Mouse (Mus musculus) liver, embryonic 13.5 days (tissue): ENCODE results near the gene Iqca. TPM values are rescaled to one million over a fixed set of nuclear protein-coding genes. Genes with fewer than 3 reads are reported as not detected.

Experiments used
- ATAC-seq: fragments of 200-750 bp; cut with Nextera tagmentation; 2 replicates; pipeline ENCODE4 v1.8.0; 2017; ENCODE audit warnings: low read depth, mild to moderate bottlenecking, moderate number of reproducible peaks, moderate library complexity
- DNase-seq: peaks from one replicate; pipeline ENCODE4 v3.0.0; 2022
- H3K27ac ChIP-seq: fragments of 300-500 bp; sonication (generic); 2 replicates; pipeline ENCODE4 v1.5.1; 2015; ENCODE audit warnings: moderate library complexity, mild to moderate bottlenecking, inconsistent platforms
- H3K27me3 ChIP-seq: fragments of 300-500 bp; sonication (generic); 2 replicates; pipeline ENCODE4 v1.6.1; 2015; ENCODE audit warnings: mild to moderate bottlenecking, inconsistent platforms
- H3K36me3 ChIP-seq: fragments of 300-500 bp; sonication (generic); 2 replicates; pipeline ENCODE4 v1.6.1; 2015; ENCODE audit warnings: mild to moderate bottlenecking, inconsistent platforms
- H3K4me1 ChIP-seq: fragments of 300-500 bp; sonication (generic); replicated peaks from 2 replicates; pipeline ENCODE4 v1.6.1; 2015; ENCODE audit warnings: inconsistent platforms
- H3K4me2 ChIP-seq: fragments of 300-500 bp; sonication (generic); 2 replicates; pipeline ENCODE4 v1.6.1; 2015; ENCODE audit warnings: inconsistent platforms, mild to moderate bottlenecking, moderate library complexity
- H3K4me3 ChIP-seq: fragments of 300-500 bp; sonication (generic); replicated peaks from 2 replicates; pipeline ENCODE4 v1.5.1; 2015; ENCODE audit warnings: mild to moderate bottlenecking, inconsistent platforms
- H3K9ac ChIP-seq: fragments of 300-500 bp; sonication (generic); 2 replicates; pipeline ENCODE4 v1.6.1; 2015; ENCODE audit warnings: mild to moderate bottlenecking, inconsistent platforms
- H3K9me3 ChIP-seq: fragments of 300-500 bp; sonication (generic); replicated peaks from 2 replicates; pipeline ENCODE4 v1.6.1; 2016; ENCODE audit warnings: inconsistent platforms
- WGBS: fragments of 180-500 bp; shearing (Covaris S2); methylation state at CpG from one replicate; pipeline ENCODE4 v1.1.7; 2015; ENCODE audit not compliant: insufficient replicate concordance; 5-methylcytosine and 5-hydroxymethylcytosine counted together
- polyA plus RNA-seq: library from polyadenylated mRNA; unstranded; fragments of >200 nt; fragmentation: Nextera tagmentation; extraction: Ambion mirVana; gene quantifications from 2 replicates; pipeline ENCODE4 v1.2.1, GENCODE M21; 2015

Gene Iqca
- polyA plus RNA-seq, 1 experiment from 2014 or later: not detected

DNA sequence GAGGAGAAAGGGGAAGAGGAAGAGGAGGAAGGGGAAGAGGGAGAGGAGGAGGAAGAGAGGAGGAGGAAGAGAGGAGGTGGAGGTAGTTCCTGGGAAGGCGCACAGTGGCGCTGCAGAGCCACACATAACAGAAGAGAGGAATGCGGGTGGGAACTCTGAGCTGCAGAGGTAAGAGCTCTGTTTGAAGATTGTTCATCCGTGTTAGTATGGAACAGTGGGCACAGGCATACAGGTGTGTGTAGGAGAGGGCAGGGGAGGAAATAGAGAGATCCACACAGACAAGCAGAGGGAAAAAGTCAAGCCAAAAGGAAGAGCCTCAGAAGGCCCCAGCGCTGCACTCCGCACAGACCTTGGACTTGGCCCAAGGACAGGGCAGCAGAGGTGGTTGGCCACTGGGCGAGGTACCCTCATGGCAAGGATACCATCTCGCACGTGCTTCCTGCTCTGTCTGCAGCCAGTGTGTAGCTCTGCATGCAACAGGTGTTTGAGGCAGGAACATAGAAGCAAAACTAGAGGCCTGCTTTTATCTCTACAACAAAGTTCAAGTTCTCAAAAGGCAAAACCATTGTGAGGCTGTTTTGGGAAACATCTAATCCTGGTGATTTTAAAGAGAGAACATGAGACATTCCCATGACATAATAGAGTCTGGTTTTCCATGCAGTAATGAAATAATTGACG, 60.2 kb downstream of the Iqca start:
- ATAC-seq (no peak), DNase-seq (no peak)
- Histone ChIP-seq H3K9ac (no peak overlapping the region), H3K4me2 (no peak overlapping the region), H3K4me3 (no peak overlapping the region), H3K27ac (no peak overlapping the region), H3K27me3 (no peaks in the 10 kb centered on the region), H3K36me3 (no peaks in the 10 kb centered on the region), H3K9me3 (no peaks in the 10 kb centered on the region), H3K4me1 (no peaks in the 10 kb centered on the region)
- WGBS: 65% methylated on average over 10 of the region's 10 CpGs

DNA sequence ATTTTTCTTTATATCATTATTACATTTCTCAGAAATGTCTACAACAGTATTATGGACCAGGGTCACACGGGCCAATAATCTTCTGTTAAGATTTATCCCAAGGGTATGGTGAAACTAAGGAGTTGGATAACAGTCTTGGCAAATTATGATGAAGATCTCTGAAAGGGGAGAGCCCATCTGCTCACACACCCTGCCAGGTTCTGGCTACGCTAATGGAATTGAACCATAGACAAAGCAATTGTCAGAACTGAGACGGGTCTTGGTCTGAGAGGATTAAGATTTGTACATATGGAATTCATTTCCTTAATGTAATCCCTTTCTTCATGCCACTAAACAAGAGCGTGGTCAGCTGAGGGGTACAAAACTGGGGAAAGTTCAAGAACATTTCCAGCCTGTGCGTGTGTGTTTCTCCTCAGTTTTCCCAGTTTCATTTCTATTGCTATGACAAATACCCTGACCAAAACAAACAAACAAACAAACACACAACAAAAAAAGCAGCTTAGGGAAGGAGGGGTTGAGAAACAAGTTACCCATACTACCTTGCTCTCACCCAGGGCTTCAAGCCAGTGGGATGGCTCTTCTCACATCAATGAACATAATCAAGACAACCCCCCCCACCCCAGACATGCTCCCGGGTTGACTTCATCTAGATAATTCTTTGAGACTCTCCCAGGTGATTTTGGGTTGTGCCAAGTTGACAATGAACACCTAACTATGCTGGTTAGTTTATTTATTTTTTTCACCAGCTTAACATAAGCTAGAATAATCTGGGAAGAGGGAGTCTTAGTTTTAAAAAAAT, 64.8 kb downstream of the Iqca start:
- ATAC-seq: no peak
- 65% methylated on average over 6 of the region's 6 CpGs for WGBS
- H3K27ac ChIP-seq: no peak overlapping the region

DNA sequence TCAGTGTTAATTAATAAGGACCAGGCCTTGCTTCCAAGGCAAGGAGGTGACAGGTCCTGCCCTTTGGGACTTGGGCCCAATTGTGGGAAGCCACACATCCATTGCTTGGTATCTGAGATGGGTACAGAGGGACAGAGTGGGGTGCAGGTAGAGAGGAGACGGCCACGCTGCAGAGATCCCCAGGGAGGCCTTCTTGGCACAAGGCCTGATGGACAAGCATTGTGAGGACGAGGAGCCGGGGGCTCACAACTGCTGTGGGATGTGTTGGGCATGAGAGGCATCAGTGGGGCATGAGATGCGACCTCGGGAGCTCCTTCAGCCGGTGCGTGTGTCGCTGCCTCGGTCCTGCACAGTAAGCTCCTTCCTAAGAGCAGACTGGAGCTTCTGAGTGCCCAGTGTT, 66.7 kb downstream of the Iqca start:
- WGBS: 77% methylated on average over 10 of the region's 10 CpGs
- Histone ChIP-seq H3K27ac (no peak overlapping the region), H3K9ac (no peak overlapping the region), H3K36me3 (no peaks in the 10 kb centered on the region), H3K27me3 (no peaks in the 10 kb centered on the region), H3K4me3 (no peak overlapping the region), H3K4me1 (no peaks in the 10 kb centered on the region), H3K4me2 (no peak overlapping the region), H3K9me3 (no peaks in the 10 kb centered on the region)
- DNase-seq (no peak), ATAC-seq (no peak)

More for the DNA sequence above, 64.8 kb downstream of the Iqca start:
- no peaks in the 10 kb centered on the region for H3K4me1 ChIP-seq
- H3K4me2 ChIP-seq: no peak overlapping the region
- no peak overlapping the region for H3K9ac ChIP-seq
- H3K4me3 ChIP-seq: no peak overlapping the region
- H3K36me3 ChIP-seq: no peaks in the 10 kb centered on the region
- DNase-seq: no peak
- H3K27me3 ChIP-seq: no peaks in the 10 kb centered on the region
- H3K9me3 ChIP-seq: no peaks in the 10 kb centered on the region

DNA sequence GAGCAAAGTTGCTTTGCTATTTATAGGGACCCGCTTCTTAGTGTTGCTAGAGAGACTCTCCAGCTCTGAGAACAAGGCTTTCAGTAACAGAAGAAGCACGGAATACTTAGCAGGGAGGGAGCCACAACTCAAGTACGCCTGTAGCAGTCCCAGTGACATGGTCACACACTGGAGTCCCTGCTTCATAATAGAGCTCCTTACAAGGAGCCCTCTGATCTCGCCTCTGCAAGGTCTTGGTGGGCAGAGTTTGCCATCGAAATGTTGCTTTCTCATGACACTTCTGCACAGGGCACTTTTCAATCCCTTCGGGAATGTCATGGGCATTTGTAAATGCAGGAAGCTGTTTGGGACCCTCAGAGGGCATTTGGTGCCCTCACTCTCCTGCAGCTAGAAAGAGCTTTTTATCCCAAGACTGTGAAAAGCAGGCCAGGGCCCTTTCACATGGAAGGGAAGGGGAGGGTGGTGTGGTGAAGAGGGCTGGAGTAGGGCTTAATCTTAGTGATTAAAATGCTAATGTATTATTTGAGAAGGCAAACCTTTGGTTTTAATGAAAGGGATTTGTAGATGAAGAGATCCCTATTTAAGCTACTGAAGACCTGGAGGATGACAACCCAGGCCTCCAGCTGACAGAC, 67.6 kb downstream of the Iqca start:
- DNase-seq (no peak), ATAC-seq (no peak)
- Histone ChIP-seq H3K4me3 (no peak overlapping the region), H3K4me2 (no peak overlapping the region), H3K27ac (no peak overlapping the region), H3K9me3 (no peaks in the 10 kb centered on the region), H3K9ac (no peak overlapping the region), H3K4me1 (no peaks in the 10 kb centered on the region), H3K27me3 (no peaks in the 10 kb centered on the region), H3K36me3 (no peaks in the 10 kb centered on the region)
- WGBS: 54% methylated on average over 6 of the region's 6 CpGs

DNA sequence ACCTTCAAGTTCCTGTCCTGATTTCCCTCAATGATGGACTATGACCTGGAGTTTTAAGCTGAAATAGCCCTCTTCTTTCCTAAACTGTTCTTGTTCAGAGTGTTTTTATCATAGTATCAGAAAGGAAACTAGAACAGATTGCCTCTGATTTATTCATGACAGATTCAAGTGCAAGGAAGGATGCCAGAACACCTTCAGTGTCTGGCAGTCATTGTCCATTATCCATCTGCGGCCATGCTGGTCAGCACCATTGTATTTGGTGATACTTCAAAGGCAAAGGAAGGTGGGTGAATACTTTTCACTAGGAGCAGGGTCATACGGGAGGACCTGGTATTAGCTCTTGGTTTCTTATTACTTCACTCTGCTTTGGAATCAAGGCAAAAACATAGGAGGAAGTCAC, 76.9 kb downstream of the Iqca start:
- Histone ChIP-seq H3K4me3 (no peak overlapping the region), H3K9me3 (no peaks in the 10 kb centered on the region), H3K36me3 (no peaks in the 10 kb centered on the region), H3K4me2 (no peak overlapping the region), H3K27me3 (no peaks in the 10 kb centered on the region), H3K4me1 (no peaks in the 10 kb centered on the region), H3K9ac (no peak overlapping the region), H3K27ac (no peak overlapping the region)
- DNase-seq (no peak), ATAC-seq (no peak)
- 59% methylated on average over 2 of the region's 2 CpGs for WGBS

DNA sequence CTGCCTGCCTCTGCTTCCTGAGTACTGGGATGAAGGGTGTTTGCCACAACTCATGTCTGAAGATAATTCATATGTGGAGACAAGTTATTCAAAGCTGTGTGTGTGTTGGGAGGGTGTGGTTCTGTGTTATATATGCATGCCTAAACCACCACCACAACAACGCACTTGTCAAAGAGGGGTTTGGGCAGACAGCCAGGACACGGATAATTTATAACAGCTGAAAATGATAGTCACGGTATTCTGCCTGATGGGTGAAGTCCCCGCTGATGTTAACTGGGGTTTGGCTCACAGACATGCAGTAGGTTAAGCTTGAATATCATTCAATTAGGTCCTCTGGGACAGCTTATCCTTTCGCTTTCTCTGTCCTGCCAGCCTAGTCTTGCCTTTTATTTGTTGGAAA, 78.4 kb downstream of the Iqca start:
- Histone ChIP-seq H3K36me3 (no peaks in the 10 kb centered on the region), H3K4me1 (no peaks in the 10 kb centered on the region), H3K27ac (no peak overlapping the region), H3K9ac (no peak overlapping the region), H3K4me3 (no peak overlapping the region), H3K27me3 (no peaks in the 10 kb centered on the region), H3K4me2 (no peak overlapping the region), H3K9me3 (no peaks in the 10 kb centered on the region)
- 61% methylated on average over 5 of the region's 5 CpGs for WGBS
- DNase-seq (no peak), ATAC-seq (no peak)

DNA sequence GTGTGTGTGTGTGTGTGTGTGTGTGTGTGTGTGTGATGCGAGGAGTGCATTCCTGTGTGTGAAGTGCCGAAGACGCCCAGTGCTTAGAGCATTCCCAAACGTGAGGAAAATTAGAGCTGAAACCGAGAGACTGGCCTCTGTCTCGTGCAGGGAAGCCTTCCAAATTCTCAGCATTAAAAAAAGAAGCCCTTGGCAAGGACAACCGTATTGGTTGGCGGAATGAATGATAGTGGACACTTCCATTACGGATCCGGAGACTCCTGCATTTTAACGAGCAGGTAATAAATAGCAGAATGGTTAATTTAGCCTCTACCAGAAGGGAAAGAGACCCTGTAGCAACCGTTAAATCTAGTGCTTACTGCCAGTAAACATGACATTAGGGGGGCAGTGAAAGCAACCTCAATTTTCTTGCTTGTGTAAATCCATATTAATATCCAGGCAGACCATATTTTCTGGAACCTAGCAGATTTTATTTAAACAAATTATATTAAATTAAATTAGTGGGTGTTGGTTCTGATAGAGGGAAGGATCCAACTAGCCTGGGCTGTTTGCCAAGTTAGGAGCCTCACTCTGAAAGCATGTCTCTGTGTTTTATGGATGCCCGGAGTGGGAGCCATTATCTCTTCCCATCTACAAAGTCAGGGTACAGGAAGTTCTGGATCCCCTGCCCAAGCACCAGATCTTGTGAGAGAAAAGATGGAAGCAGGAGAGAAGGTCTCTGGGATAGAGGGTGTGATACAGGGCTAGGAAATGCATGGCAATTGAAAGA, 81.2 kb downstream of the Iqca start:
- Histone ChIP-seq H3K9me3 (no peaks in the 10 kb centered on the region), H3K4me1 (no peaks in the 10 kb centered on the region), H3K4me3 (no peak overlapping the region), H3K9ac (no peak overlapping the region), H3K4me2 (no peak overlapping the region), H3K27ac (no peak overlapping the region), H3K27me3 (no peaks in the 10 kb centered on the region), H3K36me3 (no peaks in the 10 kb centered on the region)
- DNase-seq (no peak), ATAC-seq (no peak)
- 67% methylated on average over 13 of the region's 13 CpGs for WGBS

DNA sequence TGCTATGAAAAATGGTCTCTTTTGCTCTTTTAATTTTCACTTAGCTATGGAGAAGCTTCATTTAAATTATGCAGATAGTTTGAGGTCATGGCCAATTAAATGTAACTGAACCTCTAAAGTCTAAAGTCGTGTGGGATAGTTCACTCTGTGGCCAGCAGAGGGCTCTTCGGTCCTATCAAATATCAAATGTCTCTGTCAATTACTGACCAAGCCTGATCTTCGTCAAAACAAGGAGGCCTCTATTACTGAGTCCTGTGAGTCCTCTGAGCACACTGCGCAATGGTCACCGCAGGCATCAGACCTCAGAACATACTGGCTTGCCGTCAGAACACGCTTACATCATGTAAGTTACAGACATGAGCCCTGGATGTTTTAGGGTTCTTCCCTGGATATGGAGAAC, 92.6 kb downstream of the Iqca start:
- WGBS: 20% methylated on average over 7 of the region's 7 CpGs
- no peak overlapping the region for H3K27ac ChIP-seq
- no peaks in the 10 kb centered on the region for H3K4me1 ChIP-seq
- no peak overlapping the region for H3K9ac ChIP-seq
- no peaks in the 10 kb centered on the region for H3K9me3 ChIP-seq
- no peak for ATAC-seq
- DNase-seq: no peak
- no peak overlapping the region for H3K4me3 ChIP-seq
- no peak overlapping the region for H3K4me2 ChIP-seq
- H3K36me3 ChIP-seq: no peaks in the 10 kb centered on the region
- no peaks in the 10 kb centered on the region for H3K27me3 ChIP-seq

DNA sequence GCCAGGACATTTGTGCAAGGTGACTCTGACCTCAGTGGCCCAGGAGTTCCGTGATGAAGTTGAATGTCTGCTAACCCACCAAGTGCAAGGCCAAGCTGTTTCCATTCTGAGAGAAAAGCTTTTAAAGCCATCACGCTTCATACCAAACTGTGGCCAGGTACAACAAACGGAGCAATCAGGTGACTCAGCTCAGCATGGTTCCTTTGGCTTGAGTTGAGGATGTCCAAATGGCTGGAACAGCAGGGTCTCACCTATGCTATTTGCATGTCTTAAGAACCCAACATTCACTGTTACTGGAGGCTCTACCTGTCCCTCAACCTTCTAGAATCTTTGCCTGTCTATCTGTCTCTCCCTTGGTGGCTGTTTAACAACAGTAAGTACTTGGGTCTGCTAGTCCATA, 93.1 kb downstream of the Iqca start:
- ATAC-seq (no peak), DNase-seq (no peak)
- H3K4me1 ChIP-seq: no peaks in the 10 kb centered on the region
- H3K36me3 ChIP-seq: no peaks in the 10 kb centered on the region
- H3K9ac ChIP-seq: no peak overlapping the region
- 47% methylated on average over 3 of the region's 3 CpGs for WGBS
- no peak overlapping the region for H3K4me3 ChIP-seq
- H3K9me3 ChIP-seq: no peaks in the 10 kb centered on the region
- no peaks in the 10 kb centered on the region for H3K27me3 ChIP-seq
- no peak overlapping the region for H3K4me2 ChIP-seq
- no peak overlapping the region for H3K27ac ChIP-seq

DNA sequence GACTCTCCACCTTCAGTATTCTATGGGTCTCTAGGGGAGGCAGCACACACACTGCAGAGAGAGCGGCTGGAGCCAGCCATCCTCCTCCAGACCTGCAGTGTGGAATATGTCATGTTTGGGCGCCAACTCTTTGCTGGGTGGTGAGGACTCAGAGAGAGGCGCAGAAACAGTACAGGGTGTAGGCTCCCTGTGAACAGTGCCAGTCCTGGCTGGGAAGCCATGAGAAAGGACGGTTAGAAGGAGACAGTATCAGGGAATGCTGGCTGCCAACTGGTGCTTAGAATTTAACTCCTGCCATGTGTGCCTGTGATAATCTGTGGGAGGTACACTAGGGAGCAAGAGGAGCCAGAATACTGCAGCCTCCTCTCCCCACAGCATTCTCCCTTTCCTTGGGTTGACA, 98.2 kb downstream of the Iqca start:
- DNase-seq (no peak), ATAC-seq (no peak)
- Histone ChIP-seq H3K27me3 (peaks cover 8% of the 10 kb centered on the region), H3K4me2 (no peak overlapping the region), H3K27ac (no peak overlapping the region), H3K36me3 (no peaks in the 10 kb centered on the region), H3K9ac (no peak overlapping the region), H3K4me1 (no peaks in the 10 kb centered on the region), H3K9me3 (no peaks in the 10 kb centered on the region), H3K4me3 (no peak overlapping the region)
- WGBS: 61% methylated on average over 4 of the region's 4 CpGs

DNA sequence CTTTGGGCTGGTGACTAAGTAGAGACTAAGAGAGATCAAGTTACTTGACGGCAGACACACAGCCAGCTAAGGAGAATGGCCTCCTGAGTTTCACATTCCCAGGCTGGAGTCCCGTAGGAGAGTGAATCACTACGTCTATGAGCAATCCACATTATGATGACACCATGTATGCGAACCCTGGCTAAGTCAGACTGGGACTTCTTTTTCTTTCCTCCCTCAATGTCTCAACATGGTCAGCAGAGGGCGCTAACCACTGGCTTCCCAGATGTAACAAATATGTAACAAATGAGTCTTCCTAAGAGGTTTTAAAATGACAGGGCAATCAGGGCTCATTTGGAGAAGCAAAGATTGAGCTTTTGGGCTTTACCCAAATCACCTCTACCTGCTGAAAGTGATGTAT, 101.9 kb downstream of the Iqca start:
- WGBS: 14% methylated on average over 5 of the region's 5 CpGs
- Histone ChIP-seq H3K36me3 (no peaks in the 10 kb centered on the region), H3K27me3 (peaks cover 9% of the 10 kb centered on the region), H3K27ac (no peak overlapping the region), H3K4me1 (no peaks in the 10 kb centered on the region), H3K9ac (no peak overlapping the region), H3K4me2 (no peak overlapping the region), H3K4me3 (no peak overlapping the region), H3K9me3 (no peaks in the 10 kb centered on the region)
- no peak for ATAC-seq
- DNase-seq: peak; percentile 5
